Mouse (Mus musculus) myocyte (in vitro differentiated cells): ENCODE measurements at regions not wholly inside any gene's neighbourhood (a gene's known extent, or its start where the extent isn't known, plus 50 kb on each side); places are given as distances from the start of the nearest gene placed in this dataset.

Source experiments
- H3K27me3 ChIP-seq: one replicate; pipeline ENCODE4 v1.6.1; 2011; ENCODE audit not compliant: control insufficient read depth, insufficient read depth, insufficient read length
- H3K36me3 ChIP-seq: one replicate; pipeline ENCODE4 v1.6.1; 2011; ENCODE audit not compliant: control insufficient read depth, insufficient read depth
- H3K4me2 ChIP-seq: one replicate; pipeline ENCODE4 v1.6.1; 2011; ENCODE audit warnings: low read depth, control low read depth
- H3K4me3 ChIP-seq: one replicate; pipeline ENCODE4 v1.5.1; 2011; ENCODE audit warnings: mild to moderate bottlenecking, control low read depth, moderate library complexity
- H3K79me2 ChIP-seq: one replicate; pipeline ENCODE4 v1.6.1; 2011; ENCODE audit not compliant: control insufficient read depth, insufficient read depth
- H3ac ChIP-seq: one replicate; pipeline ENCODE4 v1.6.1; 2011; ENCODE audit not compliant: control insufficient read depth, insufficient read length
- CEBPB ChIP-seq: IDR thresholded peaks from 2 replicates; pipeline ENCODE4 v1.6.1; 2011; ENCODE audit warnings: mild to moderate bottlenecking, moderate library complexity; ENCODE audit not compliant: poor library complexity, insufficient read depth, severe bottlenecking
- E2F4 ChIP-seq: IDR thresholded peaks from one replicate; pipeline ENCODE4 v1.6.1; 2011; ENCODE audit warnings: mild to moderate bottlenecking, control low read depth, moderate library complexity; ENCODE audit not compliant: insufficient read depth
- MAX ChIP-seq: IDR thresholded peaks from one replicate; pipeline ENCODE4 v1.6.1; 2011; ENCODE audit warnings: low read depth, mild to moderate bottlenecking, control low read depth
- MYOD1 ChIP-seq, 3 experiments: IDR thresholded peaks; one replicate each; pipeline ENCODE4 v1.6.1; 2011; ENCODE audit warnings: control low read depth in 2 of 3, low read depth in 2 of 3, mild to moderate bottlenecking in 2 of 3, moderate library complexity in 1 of 3; ENCODE audit not compliant: insufficient read length in 2 of 3, control insufficient read depth in 1 of 3
- MYOG ChIP-seq, 3 experiments: IDR thresholded peaks; one replicate each; pipeline ENCODE4 v1.6.1; 2011; ENCODE audit warnings: control low read depth in 2 of 3, low read depth in 2 of 3, mild to moderate bottlenecking in 2 of 3; ENCODE audit not compliant: insufficient read length in 2 of 3, control insufficient read depth in 1 of 3, insufficient read depth in 1 of 3
- POLR2A ChIP-seq: IDR thresholded peaks from one replicate; pipeline ENCODE4 v1.6.1; 2011; ENCODE audit warnings: low read depth, mild to moderate bottlenecking, control low read depth, moderate library complexity; ENCODE audit not compliant: insufficient read length
- POLR2AphosphoS2 ChIP-seq: IDR thresholded peaks from one replicate; pipeline ENCODE4 v1.6.1; 2011; ENCODE audit warnings: low read depth, control low read depth; ENCODE audit not compliant: insufficient read length
- REST ChIP-seq: IDR thresholded peaks from one replicate; pipeline ENCODE4 v1.6.1; 2011; ENCODE audit warnings: mild to moderate bottlenecking, control low read depth, moderate library complexity; ENCODE audit not compliant: insufficient read depth, insufficient read length
- SRF ChIP-seq: IDR thresholded peaks from one replicate; pipeline ENCODE4 v1.6.1; 2011; ENCODE audit warnings: low read depth; ENCODE audit not compliant: control insufficient read depth, insufficient read length
- TCF12 ChIP-seq: IDR thresholded peaks from one replicate; pipeline ENCODE4 v1.6.1; 2011; ENCODE audit warnings: mild to moderate bottlenecking, control low read depth; ENCODE audit not compliant: poor library complexity, insufficient read depth, severe bottlenecking
- TCF3 ChIP-seq: IDR thresholded peaks from one replicate; pipeline ENCODE4 v1.6.1; 2011; ENCODE audit warnings: low read depth, control low read depth; ENCODE audit not compliant: insufficient read length
- USF1 ChIP-seq: IDR thresholded peaks from one replicate; pipeline ENCODE4 v1.6.1; 2011; ENCODE audit warnings: low read depth, mild to moderate bottlenecking, control low read depth, moderate library complexity

DNA sequence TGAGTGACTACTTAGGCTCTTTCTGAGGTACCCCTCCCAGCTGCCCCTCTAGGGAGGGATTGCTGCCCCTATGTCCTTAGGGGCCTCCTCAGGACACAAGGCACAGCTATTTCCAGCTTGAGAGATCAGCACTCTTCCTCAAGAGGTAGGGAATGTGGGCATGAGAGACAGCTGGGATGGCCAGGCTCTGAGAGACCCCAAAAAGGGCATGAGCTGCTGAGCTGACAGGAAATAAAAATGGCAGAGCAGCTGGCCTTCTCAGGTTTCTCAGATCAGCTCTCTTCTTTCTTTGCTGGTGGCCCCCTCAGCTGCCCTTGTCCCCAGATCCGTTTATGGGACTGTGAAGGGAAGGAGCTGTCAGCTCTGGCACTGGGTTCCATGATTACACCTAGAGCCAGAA is 66.2 kb downstream of the Igf2 start:
- no peaks in the 10 kb centered on the region for H3K79me2 ChIP-seq
- H3K27me3 ChIP-seq: no peaks in the 10 kb centered on the region
- TF ChIP-seq REST (no peak), TCF3 (no peak), POLR2A (peak; percentile 27), TCF12 (peak; percentile 92), MAX (no peak), SRF (peak; percentile 88), MYOD1 (IDR thresholded peaks at IDR 0.05; ENCODE audit: control insufficient read depth in 1 of 3, insufficient read length in 2 of 3, low read depth in 2 of 3) (peak; percentile 80 to 91 (median 81)), USF1 (no peak), POLR2AphosphoS2 (no peak), CEBPB (no peak), MYOG (IDR thresholded peaks at IDR 0.05; ENCODE audit: control insufficient read depth in 1 of 3, insufficient read depth in 1 of 3, insufficient read length in 2 of 3, low read depth in 2 of 3) (peak; percentile 4 to 97 (median 92)), E2F4 (no peak)
- no peaks in the 10 kb centered on the region for H3K36me3 ChIP-seq
- H3K4me2 ChIP-seq: peak overlapping the region; percentile 38
- H3K4me3 ChIP-seq: no peak overlapping the region
- no peak overlapping the region for H3ac ChIP-seq
